Mouse (Mus musculus) lung, embryonic 15.5 days (tissue): Measurements from ENCODE around the gene Hist1h2ab. TPM values are rescaled to one million over a fixed set of nuclear protein-coding genes. Genes with fewer than 3 reads are reported as not detected.
"Not testable (repeated sequence)": the region's sequence is repeated elsewhere in the genome, so short reads cannot be mapped to it uniquely, and the experiment has no call there.

Experiments used
- ATAC-seq: fragments of 200-750 bp; cut with Nextera tagmentation; 2 replicates; pipeline ENCODE4 v1.8.0; 2017; ENCODE audit warnings: moderate number of reproducible peaks, borderline replicate concordance; ENCODE audit not compliant: low FRiP score, low TSS enrichment; ENCODE audit errors: extremely low read depth
- H3K27ac ChIP-seq: fragments of 300-500 bp; sonication (generic); 2 replicates; pipeline ENCODE4 v1.5.1; 2015; ENCODE audit warnings: moderate library complexity, mild to moderate bottlenecking, inconsistent platforms
- H3K27me3 ChIP-seq: fragments of 300-500 bp; sonication (generic); 2 replicates; pipeline ENCODE4 v1.6.1; 2015; ENCODE audit warnings: inconsistent platforms
- H3K36me3 ChIP-seq: fragments of 300-500 bp; sonication (generic); 2 replicates; pipeline ENCODE4 v1.6.1; 2015; ENCODE audit warnings: inconsistent platforms
- H3K4me1 ChIP-seq: fragments of 300-500 bp; sonication (generic); 2 replicates; pipeline ENCODE4 v1.6.1; 2015; ENCODE audit warnings: inconsistent platforms
- H3K4me2 ChIP-seq: fragments of 300-500 bp; sonication (generic); 2 replicates; pipeline ENCODE4 v1.6.1; 2015; ENCODE audit warnings: inconsistent platforms, mild to moderate bottlenecking, moderate library complexity
- H3K4me3 ChIP-seq: fragments of 300-500 bp; sonication (generic); 2 replicates; pipeline ENCODE4 v1.5.1; 2015; ENCODE audit warnings: mild to moderate bottlenecking, inconsistent platforms
- H3K9ac ChIP-seq: fragments of 300-500 bp; sonication (generic); 2 replicates; pipeline ENCODE4 v1.6.1; 2015; ENCODE audit warnings: inconsistent platforms
- H3K9me3 ChIP-seq: fragments of 300-500 bp; sonication (generic); 2 replicates; pipeline ENCODE4 v1.6.1; 2016; ENCODE audit warnings: inconsistent platforms
- WGBS: fragments of 180-500 bp; shearing (Covaris S2); methylation state at CpG from one replicate; pipeline ENCODE4 v1.1.7; 2015; 5-methylcytosine and 5-hydroxymethylcytosine counted together
- microRNA-seq: library from miRNA; unstranded; fragments of <30 nt; microRNA quantifications from one replicate; pipeline ENCODE4, GENCODE M21; 2016
- polyA plus RNA-seq: library from polyadenylated mRNA; unstranded; fragments of >200 nt; fragmentation: Nextera tagmentation; extraction: Ambion mirVana; gene quantifications from 2 replicates; pipeline ENCODE4 v1.2.1, GENCODE M21; 2015

The Hist1h2ab gene
- polyA plus RNA-seq, 1 experiment from 2014 or later: 74.3 TPM

DNA sequence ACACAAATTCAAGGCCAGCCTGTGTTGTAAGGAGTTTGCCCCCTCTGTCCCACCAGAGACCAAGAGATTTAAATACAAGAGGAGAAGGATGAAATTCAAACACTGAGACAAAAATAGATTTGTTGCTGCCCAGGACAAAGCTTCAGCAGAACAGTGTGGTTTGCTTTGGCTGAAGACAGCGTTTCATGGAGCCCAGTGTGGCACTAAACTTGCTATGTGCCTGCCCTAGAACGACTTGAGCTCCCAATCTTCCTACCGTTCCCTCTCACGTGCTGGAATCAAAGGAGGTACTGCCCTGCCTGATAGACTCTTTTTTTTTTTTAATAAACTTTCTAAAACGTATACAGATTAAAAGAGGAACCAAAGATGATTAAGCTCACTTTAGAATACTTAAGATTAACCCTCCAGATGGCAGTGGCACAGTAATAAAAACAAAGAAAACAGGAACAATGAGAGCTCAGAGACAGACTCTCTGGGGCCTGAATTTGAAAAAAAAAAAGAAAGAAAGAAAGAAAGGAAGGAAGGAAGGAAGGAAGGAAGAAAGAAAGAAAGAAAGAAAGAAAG is 18.0 kb downstream of the Hist1h2ab start:
- WGBS: 45% methylated on average over 5 of the region's 5 CpGs
- H3K4me1 ChIP-seq: peaks cover 21% of the 10 kb centered on the region
- no peak overlapping the region for H3K4me3 ChIP-seq
- H3K9me3 ChIP-seq: no peaks in the 10 kb centered on the region
- ATAC-seq: no peak
- no peaks in the 10 kb centered on the region for H3K36me3 ChIP-seq
- no peak overlapping the region for H3K9ac ChIP-seq
- H3K4me2 ChIP-seq: no peak overlapping the region
- H3K27ac ChIP-seq: no peak overlapping the region
- no peaks in the 10 kb centered on the region for H3K27me3 ChIP-seq

DNA sequence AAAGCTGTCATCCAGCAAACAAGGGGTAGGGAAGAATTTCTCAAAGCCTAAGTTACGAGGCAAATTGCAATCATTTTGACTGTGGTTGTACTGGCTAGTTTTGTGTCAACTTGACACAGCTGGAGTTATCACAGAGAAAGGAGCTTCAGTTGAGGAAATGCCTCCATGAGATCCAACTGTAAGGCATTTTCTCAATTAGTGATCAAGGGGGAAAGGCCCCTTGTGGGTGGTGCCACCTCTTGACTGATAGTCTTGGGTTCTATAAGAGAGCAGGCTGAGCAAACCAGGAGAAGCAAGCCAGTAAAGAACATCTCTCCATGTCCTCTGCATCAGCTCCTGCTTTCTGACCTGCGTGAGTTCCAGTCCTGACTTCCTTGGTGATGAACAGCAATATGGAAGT is 18.7 kb downstream of the Hist1h2ab start, which contains the start of gene Trim38:
TSS of gene Trim38 (plus strand) at position 301 of the 400 bp plus-strand sequence.
- H3K9ac ChIP-seq, H3K27ac ChIP-seq, ATAC-seq, H3K36me3 ChIP-seq, H3K4me3 ChIP-seq, H3K9me3 ChIP-seq, H3K27me3 ChIP-seq, H3K4me2 ChIP-seq: not testable (repeated sequence)
- H3K4me1 ChIP-seq: peaks cover 14% of the 10 kb centered on the region
- WGBS: 84% methylated on average over 2 of the region's 2 CpGs

- no peaks in the 10 kb centered on the region for H3K9me3 ChIP-seq
- no peak overlapping the region for H3K27ac ChIP-seq
- 19% methylated on average over 21 of the region's 21 CpGs for WGBS
- H3K4me3 ChIP-seq: peak overlapping the region; percentile 15; the same call in 1 of the 2 replicates
- H3K9ac ChIP-seq: no peak overlapping the region
- H3K27me3 ChIP-seq: no peaks in the 10 kb centered on the region
- H3K36me3 ChIP-seq: no peaks in the 10 kb centered on the region
- peak overlapping the region; percentile 49 for H3K4me2 ChIP-seq
- peak; percentile 90; the same call in 1 of the 2 replicates for ATAC-seq
- peaks cover 10% of the 10 kb centered on the region for H3K4me1 ChIP-seq
Measured at GRCm38 (mm10) chr13:23772561-23773313, 21.8 kb downstream of the Hist1h2ab start.

DNA sequence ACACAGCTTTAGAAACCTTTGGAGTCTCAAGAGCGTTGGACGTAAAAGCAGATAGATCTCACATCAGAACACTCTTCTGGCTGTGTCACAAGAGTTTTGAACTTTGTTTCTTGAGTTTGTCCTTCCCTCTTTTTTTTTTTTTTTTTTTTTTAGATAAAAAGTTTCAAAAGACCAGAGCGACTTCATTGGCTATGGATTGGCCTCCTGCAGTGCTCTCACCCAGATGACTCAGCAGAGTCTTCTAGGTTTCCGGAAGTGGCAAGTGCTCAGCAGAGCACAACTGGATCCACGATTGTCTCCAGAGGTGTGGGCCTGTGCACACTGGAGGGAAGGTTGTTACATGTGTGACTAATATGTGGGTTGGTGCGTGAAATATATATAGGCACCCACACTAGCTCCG is 27.4 kb downstream of the Hist1h2ab start:
- 91% methylated on average over 7 of the region's 7 CpGs for WGBS
- H3K4me1 ChIP-seq: no peaks in the 10 kb centered on the region
- H3K36me3 ChIP-seq: no peaks in the 10 kb centered on the region
- no peak overlapping the region for H3K9ac ChIP-seq
- no peaks in the 10 kb centered on the region for H3K27me3 ChIP-seq
- H3K4me2 ChIP-seq: no peak overlapping the region
- no peak overlapping the region for H3K27ac ChIP-seq
- no peaks in the 10 kb centered on the region for H3K9me3 ChIP-seq
- no peak for ATAC-seq
- H3K4me3 ChIP-seq: no peak overlapping the region

DNA sequence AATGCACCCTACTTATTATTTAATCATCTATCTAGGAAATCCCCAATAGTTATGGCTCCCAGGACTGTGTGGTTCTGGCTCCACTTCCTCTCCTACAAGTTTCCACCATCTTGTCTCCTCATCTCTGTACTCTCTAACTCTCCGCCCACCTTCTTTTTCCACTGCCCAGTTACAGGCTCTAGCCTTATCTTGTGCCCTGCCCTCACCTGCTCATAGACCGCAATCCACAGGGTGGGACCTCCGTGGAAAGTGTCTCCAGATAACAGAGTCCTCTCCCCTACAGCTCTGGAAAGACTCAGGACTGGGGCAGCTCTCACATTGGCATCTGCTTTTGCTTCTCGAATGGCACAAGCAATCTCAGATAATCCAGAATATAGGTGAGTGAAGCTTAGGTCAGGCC is 28.1 kb downstream of the Hist1h2ab start:
- H3K4me3 ChIP-seq: no peak overlapping the region

DNA sequence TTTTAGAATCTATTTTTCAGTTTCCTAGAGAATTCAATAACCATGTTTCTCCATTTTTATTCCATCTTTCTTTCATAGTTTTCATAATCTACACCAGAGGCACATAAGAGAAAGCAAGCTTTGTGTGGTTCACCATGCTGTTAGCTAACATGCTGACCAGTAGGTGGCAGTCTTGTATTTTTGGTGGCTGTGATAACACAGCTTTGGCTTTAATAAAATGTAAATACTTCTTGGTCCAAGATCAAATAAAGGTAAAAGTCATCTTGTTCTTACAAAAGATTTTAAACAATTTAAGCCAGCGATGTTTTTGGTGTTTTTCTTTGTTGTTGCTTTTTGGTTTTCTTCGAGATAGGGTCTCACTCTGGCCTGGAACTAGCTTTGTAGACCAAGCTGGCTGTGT is 41.6 kb downstream of the Hist1h2ab start:
- ATAC-seq: no peak

More for the DNA sequence above, 28.1 kb downstream of the Hist1h2ab start:
- Histone ChIP-seq H3K4me2 (no peak overlapping the region), H3K36me3 (no peaks in the 10 kb centered on the region), H3K4me1 (no peaks in the 10 kb centered on the region), H3K27ac (no peak overlapping the region), H3K9ac (no peak overlapping the region), H3K9me3 (no peaks in the 10 kb centered on the region), H3K27me3 (no peaks in the 10 kb centered on the region)
- 67% methylated on average over 4 of the region's 4 CpGs for WGBS
- no peak for ATAC-seq

GRCm38 (mm10) chr13:23799405-23799804 is 48.5 kb downstream of the Hist1h2ab start:
- H3K36me3 ChIP-seq: no peaks in the 10 kb centered on the region
- no peak overlapping the region for H3K9ac ChIP-seq
- 75% methylated on average over 5 of the region's 5 CpGs for WGBS
- no peak overlapping the region for H3K27ac ChIP-seq
- H3K9me3 ChIP-seq: no peaks in the 10 kb centered on the region
- H3K4me1 ChIP-seq: no peaks in the 10 kb centered on the region
- H3K4me2 ChIP-seq: no peak overlapping the region
- no peak for ATAC-seq
- H3K4me3 ChIP-seq: no peak overlapping the region
- no peaks in the 10 kb centered on the region for H3K27me3 ChIP-seq

More for the DNA sequence above, 41.6 kb downstream of the Hist1h2ab start:
- Histone ChIP-seq H3K36me3 (no peaks in the 10 kb centered on the region), H3K27ac (no peak overlapping the region), H3K4me1 (no peaks in the 10 kb centered on the region), H3K4me3 (no peak overlapping the region), H3K27me3 (no peaks in the 10 kb centered on the region), H3K9me3 (no peaks in the 10 kb centered on the region), H3K9ac (no peak overlapping the region), H3K4me2 (no peak overlapping the region)
- 34% methylated on average over 2 of the region's 2 CpGs for WGBS

Small RNAs within 50 kb of the gene (microRNA-seq; reads per million reads assigned to microRNA genes)
- not detected for gene Gm44314
- not detected for gene Gm44484

Other genes with a start within 250 kb of the Hist1h2ab start
- gene Hist1h4h, start 220.1 kb upstream of the Hist1h2ab start, polyA plus RNA-seq: 6.9 and 8.1 TPM in 2 replicates
- 6.2 and 8.4 TPM in 2 replicates for gene Hist1h2af, start 217.2 kb upstream of the Hist1h2ab start, polyA plus RNA-seq
- 9.5 and 10.8 TPM in 2 replicates for gene Hist1h3g, start 215.7 kb upstream of the Hist1h2ab start, polyA plus RNA-seq
- 1.4 TPM in 2 replicates for gene Hist1h2bh, start 207.7 kb upstream of the Hist1h2ab start, polyA plus RNA-seq
- 0.75 and 1.5 TPM in 2 replicates for gene Hist1h3f, start 207.1 kb upstream of the Hist1h2ab start, polyA plus RNA-seq
- 1.7 and 2.1 TPM in 2 replicates for gene Hist1h4f, start 199.5 kb upstream of the Hist1h2ab start, polyA plus RNA-seq
- gene Hist1h1d, start 197.9 kb upstream of the Hist1h2ab start, polyA plus RNA-seq: 0.78 and 0.86 TPM in 2 replicates
- gene Hist1h3e, start 188.8 kb upstream of the Hist1h2ab start, polyA plus RNA-seq: 7.1 and 7.9 TPM in 2 replicates
- gene Hist1h2ae, start 179.9 kb upstream of the Hist1h2ab start, polyA plus RNA-seq: 143 and 164 TPM in 2 replicates
- gene Hist1h2bg, start 179.7 kb upstream of the Hist1h2ab start, polyA plus RNA-seq: 14.5 and 17.7 TPM in 2 replicates
- gene Hist1h2bf, start 176.9 kb upstream of the Hist1h2ab start, polyA plus RNA-seq: 10.1 and 10.2 TPM in 2 replicates
- gene Hist1h2ad, start 176.7 kb upstream of the Hist1h2ab start, polyA plus RNA-seq: 3.1 and 4.6 TPM in 2 replicates
- 9.4 and 10.2 TPM in 2 replicates for gene Hist1h3d, start 175.4 kb upstream of the Hist1h2ab start, polyA plus RNA-seq
- 160 and 177 TPM in 2 replicates for gene Hist1h4d, start 169.5 kb upstream of the Hist1h2ab start, polyA plus RNA-seq
- 2.5 and 3.6 TPM in 2 replicates for gene Hist1h2be, start 130.0 kb upstream of the Hist1h2ab start, polyA plus RNA-seq
- 28.3 and 28.5 TPM in 2 replicates for gene Hist1h1e, start 128.6 kb upstream of the Hist1h2ab start, polyA plus RNA-seq
- 1.6 and 1.8 TPM in 2 replicates for gene Hist1h2ac, start 67.2 kb upstream of the Hist1h2ab start, polyA plus RNA-seq
- gene Hist1h2bc, start 66.9 kb upstream of the Hist1h2ab start, polyA plus RNA-seq: 60.8 and 63.6 TPM in 2 replicates
- gene Hist1h1t, start 55.3 kb upstream of the Hist1h2ab start, polyA plus RNA-seq: 0.22 and 0.35 TPM in 2 replicates
- 8.2 and 9.4 TPM in 2 replicates for gene Hist1h4c, start 52.7 kb upstream of the Hist1h2ab start, polyA plus RNA-seq
- 8.6 and 10.8 TPM in 2 replicates for gene Hfe, start 40.3 kb upstream of the Hist1h2ab start, polyA plus RNA-seq
- 36.2 and 37.0 TPM in 2 replicates for gene Hist1h1c, start 12.3 kb upstream of the Hist1h2ab start, polyA plus RNA-seq
- 12.0 and 13.7 TPM in 2 replicates for gene Hist1h3c, start 5.5 kb upstream of the Hist1h2ab start, polyA plus RNA-seq
- 3.2 and 4.1 TPM in 2 replicates for gene Hist1h2bb, start 4.4 kb upstream of the Hist1h2ab start, polyA plus RNA-seq
- 12.0 and 18.6 TPM in 2 replicates for gene Hist1h3b, start 1.1 kb downstream of the Hist1h2ab start, polyA plus RNA-seq
- 5.8 and 7.5 TPM in 2 replicates for gene Hist1h4b, start 5.9 kb downstream of the Hist1h2ab start, polyA plus RNA-seq
- 0.69 TPM in 1 of 2 replicates, not detected in the other for gene Hist1h4a, start 10.1 kb downstream of the Hist1h2ab start, polyA plus RNA-seq
- gene Hist1h3a, start 11.3 kb downstream of the Hist1h2ab start, polyA plus RNA-seq: 8.3 and 8.5 TPM in 2 replicates
- gene Hist1h1a, start 12.5 kb downstream of the Hist1h2ab start, polyA plus RNA-seq: 3.3 and 3.9 TPM in 2 replicates
- not detected in 2 replicates for gene Trim38, start 18.8 kb downstream of the Hist1h2ab start, polyA plus RNA-seq
- not detected in 2 replicates for gene Slc17a2, start 55.9 kb downstream of the Hist1h2ab start, polyA plus RNA-seq
- gene Slc17a3, start 88.3 kb downstream of the Hist1h2ab start, polyA plus RNA-seq: not detected in 2 replicates
- 0.15 TPM in 1 of 2 replicates, not detected in the other for gene Slc17a1, start 116.6 kb downstream of the Hist1h2ab start, polyA plus RNA-seq
- not detected in 2 replicates for gene Slc17a4, start 163.9 kb downstream of the Hist1h2ab start, polyA plus RNA-seq
- gene Hist1h2ba, start 183.0 kb downstream of the Hist1h2ab start, polyA plus RNA-seq: not detected in 2 replicates
- gene Hist1h2aa, start 183.3 kb downstream of the Hist1h2ab start, polyA plus RNA-seq: not detected in 2 replicates
- not detected in 2 replicates for gene Scgn, start 240.1 kb downstream of the Hist1h2ab start, polyA plus RNA-seq